Mouse (Mus musculus): ENCODE results near the gene Apoe. TPM values are rescaled to one million over a fixed set of nuclear protein-coding genes. Genes with fewer than 3 reads are reported as not detected.

Apoe gene
- total and polyA plus RNA-seq, 3 experiments = 8.1 to 28.6 (median 19.9) TPM

Other genes starting within 250 kb of the Apoe start
Only the 20 nearest of the 24 such genes appear.
- gene Trappc6a, start 190.8 kb downstream of the Apoe start, total RNA-seq (2014; fragmentation: Nextera tagmentation) = 87.2 and 92.8 TPM in 2 replicates
- 141 and 200 TPM in 2 replicates for gene Trappc6a, start 190.8 kb downstream of the Apoe start, total RNA-seq (2017)
- gene Trappc6a, start 190.8 kb downstream of the Apoe start, polyA plus RNA-seq (2012) = 537 and 654 TPM in 2 replicates
- 0.53 and 0.92 TPM in 2 replicates for gene Nkpd1, start 181.3 kb downstream of the Apoe start, total RNA-seq (2014; fragmentation: Nextera tagmentation)
- 0.22 and 0.41 TPM in 2 replicates for gene Nkpd1, start 181.3 kb downstream of the Apoe start, total RNA-seq (2017)
- 0.55 TPM in 2 replicates for gene Nkpd1, start 181.3 kb downstream of the Apoe start, polyA plus RNA-seq (2012)
- gene Ppp1r37, start 136.1 kb downstream of the Apoe start, total RNA-seq (2014; fragmentation: Nextera tagmentation) = 22.4 and 23.0 TPM in 2 replicates
- gene Ppp1r37, start 136.1 kb downstream of the Apoe start, total RNA-seq (2017) = 10.9 and 13.1 TPM in 2 replicates
- 68.4 and 71.2 TPM in 2 replicates for gene Ppp1r37, start 136.1 kb downstream of the Apoe start, polyA plus RNA-seq (2012)
- 0.53 and 0.97 TPM in 2 replicates for gene Zfp296, start 121.9 kb downstream of the Apoe start, total RNA-seq (2014; fragmentation: Nextera tagmentation)
- 0.81 and 0.82 TPM in 2 replicates for gene Zfp296, start 121.9 kb downstream of the Apoe start, total RNA-seq (2017)
- 3.4 TPM in 2 replicates for gene Zfp296, start 121.9 kb downstream of the Apoe start, polyA plus RNA-seq (2012)
- 50.8 and 51.2 TPM in 2 replicates for gene Gemin7, start 121.6 kb downstream of the Apoe start, total RNA-seq (2014; fragmentation: Nextera tagmentation)
- gene Gemin7, start 121.6 kb downstream of the Apoe start, total RNA-seq (2017) = 25.8 and 31.3 TPM in 2 replicates
- 52.7 and 55.4 TPM in 2 replicates for gene Gemin7, start 121.6 kb downstream of the Apoe start, polyA plus RNA-seq (2012)
- gene Clasrp, start 94.7 kb downstream of the Apoe start, total RNA-seq (2014; fragmentation: Nextera tagmentation) = 25.8 and 41.4 TPM in 2 replicates
- gene Clasrp, start 94.7 kb downstream of the Apoe start, total RNA-seq (2017) = 34.2 and 35.1 TPM in 2 replicates
- 153 and 172 TPM in 2 replicates for gene Clasrp, start 94.7 kb downstream of the Apoe start, polyA plus RNA-seq (2012)
- gene Relb, start 69.8 kb downstream of the Apoe start, total RNA-seq (2014; fragmentation: Nextera tagmentation) = 1.5 and 1.9 TPM in 2 replicates
- 1.5 and 2.0 TPM in 2 replicates for gene Relb, start 69.8 kb downstream of the Apoe start, total RNA-seq (2017)
- 1.1 and 1.2 TPM in 2 replicates for gene Relb, start 69.8 kb downstream of the Apoe start, polyA plus RNA-seq (2012)
- gene Clptm1, start 34.2 kb downstream of the Apoe start, total RNA-seq (2014; fragmentation: Nextera tagmentation) = 70.0 and 75.5 TPM in 2 replicates
- 26.0 and 28.6 TPM in 2 replicates for gene Clptm1, start 34.2 kb downstream of the Apoe start, total RNA-seq (2017)
- 74.8 and 93.4 TPM in 2 replicates for gene Clptm1, start 34.2 kb downstream of the Apoe start, polyA plus RNA-seq (2012)
- gene Apoc2, start 21.2 kb downstream of the Apoe start, total RNA-seq (2014; fragmentation: Nextera tagmentation) = not detected in 2 replicates
- not detected in 2 replicates for gene Apoc2, start 21.2 kb downstream of the Apoe start, total RNA-seq (2017)
- not detected in 2 replicates for gene Apoc2, start 21.2 kb downstream of the Apoe start, polyA plus RNA-seq (2012)
- not detected in 2 replicates for gene Gm44805, start 17.8 kb downstream of the Apoe start, total RNA-seq (2014; fragmentation: Nextera tagmentation)
- not detected in 2 replicates for gene Gm44805, start 17.8 kb downstream of the Apoe start, total RNA-seq (2017)
- gene Gm44805, start 17.8 kb downstream of the Apoe start, polyA plus RNA-seq (2012) = not detected in 2 replicates
- not detected in 2 replicates for gene Apoc4, start 17.7 kb downstream of the Apoe start, total RNA-seq (2014; fragmentation: Nextera tagmentation)
- 0.27 TPM in 1 of 2 replicates, not detected in the other for gene Apoc4, start 17.7 kb downstream of the Apoe start, total RNA-seq (2017)
- gene Apoc4, start 17.7 kb downstream of the Apoe start, polyA plus RNA-seq (2012) = 0.22 TPM in 1 of 2 replicates, not detected in the other
- gene Apoc1, start 6.5 kb downstream of the Apoe start, total RNA-seq (2014; fragmentation: Nextera tagmentation) = 12.3 and 14.9 TPM in 2 replicates
- 4.8 and 7.0 TPM in 2 replicates for gene Apoc1, start 6.5 kb downstream of the Apoe start, total RNA-seq (2017)
- 9.5 and 15.3 TPM in 2 replicates for gene Apoc1, start 6.5 kb downstream of the Apoe start, polyA plus RNA-seq (2012)
- gene Tomm40, start 16.2 kb upstream of the Apoe start, total RNA-seq (2014; fragmentation: Nextera tagmentation) = 75.6 and 88.4 TPM in 2 replicates
- 49.1 and 56.9 TPM in 2 replicates for gene Tomm40, start 16.2 kb upstream of the Apoe start, total RNA-seq (2017)
- 377 and 386 TPM in 2 replicates for gene Tomm40, start 16.2 kb upstream of the Apoe start, polyA plus RNA-seq (2012)
- gene Nectin2, start 51.3 kb upstream of the Apoe start, total RNA-seq (2014; fragmentation: Nextera tagmentation) = 14.2 and 17.2 TPM in 2 replicates
- 9.7 and 11.4 TPM in 2 replicates for gene Nectin2, start 51.3 kb upstream of the Apoe start, total RNA-seq (2017)
- gene Nectin2, start 51.3 kb upstream of the Apoe start, polyA plus RNA-seq (2012) = 34.9 and 35.8 TPM in 2 replicates
- gene Bcam, start 71.8 kb upstream of the Apoe start, total RNA-seq (2014; fragmentation: Nextera tagmentation) = not detected in 2 replicates
- gene Bcam, start 71.8 kb upstream of the Apoe start, total RNA-seq (2017) = 0.05 TPM in 1 of 2 replicates, not detected in the other
- not detected in 2 replicates for gene Bcam, start 71.8 kb upstream of the Apoe start, polyA plus RNA-seq (2012)
- not detected in 2 replicates for gene Cblc, start 97.6 kb upstream of the Apoe start, total RNA-seq (2014; fragmentation: Nextera tagmentation)
- gene Cblc, start 97.6 kb upstream of the Apoe start, total RNA-seq (2017) = not detected in 2 replicates
- not detected in 2 replicates for gene Cblc, start 97.6 kb upstream of the Apoe start, polyA plus RNA-seq (2012)
- gene Bcl3, start 123.6 kb upstream of the Apoe start, total RNA-seq (2014; fragmentation: Nextera tagmentation) = 2.7 TPM in 1 of 2 replicates, not detected in the other
- gene Bcl3, start 123.6 kb upstream of the Apoe start, total RNA-seq (2017) = 0.71 and 1.1 TPM in 2 replicates
- 6.1 and 6.6 TPM in 2 replicates for gene Bcl3, start 123.6 kb upstream of the Apoe start, polyA plus RNA-seq (2012)
- not detected in 2 replicates for gene Gm19345, start 152.8 kb upstream of the Apoe start, total RNA-seq (2014; fragmentation: Nextera tagmentation)
- gene Gm19345, start 152.8 kb upstream of the Apoe start, total RNA-seq (2017) = not detected in 2 replicates
- not detected in 2 replicates for gene Gm19345, start 152.8 kb upstream of the Apoe start, polyA plus RNA-seq (2012)
- gene Ceacam16, start 162.1 kb upstream of the Apoe start, total RNA-seq (2014; fragmentation: Nextera tagmentation) = 1.7 and 4.1 TPM in 2 replicates
- 2.3 and 2.8 TPM in 2 replicates for gene Ceacam16, start 162.1 kb upstream of the Apoe start, total RNA-seq (2017)
- 2.2 and 3.2 TPM in 2 replicates for gene Ceacam16, start 162.1 kb upstream of the Apoe start, polyA plus RNA-seq (2012)
- not detected in 2 replicates for gene Ceacam19, start 188.8 kb upstream of the Apoe start, total RNA-seq (2014; fragmentation: Nextera tagmentation)
- gene Ceacam19, start 188.8 kb upstream of the Apoe start, total RNA-seq (2017) = 0.05 TPM in 1 of 2 replicates, not detected in the other
- not detected in 2 replicates for gene Ceacam19, start 188.8 kb upstream of the Apoe start, polyA plus RNA-seq (2012)